Comparison of ENCODE assay signal across 7 mouse cellular contexts in genomic region chr17:34029150-34029889, GRCm38 (mm10). TPM values are rescaled to one million over a fixed set of nuclear protein-coding genes. Genes with fewer than 3 reads are reported as not detected.
DNase-seq lines count a peak whose midpoint lies in the region; ATAC-seq and TF ChIP-seq lines count a peak whose summit lies in the region.

No protein-coding gene starts in this region.

- H3K36me3 ChIP-seq in kidney, postnatal 0 days (ENCODE audit: insufficient read depth, low read length): peaks cover 21% of the 10 kb centered on the region
- peaks cover 25% of the 10 kb centered on the region for H3K36me3 ChIP-seq in embryonic facial prominence, embryonic 15.5 days
- peaks cover 17% of the 10 kb centered on the region for H3K36me3 ChIP-seq in hindbrain, embryonic 15.5 days
- peaks cover 16% of the 10 kb centered on the region for H3K36me3 ChIP-seq in midbrain, postnatal 0 days (ENCODE audit: insufficient read depth, low read length)

- H3K9ac ChIP-seq in kidney, postnatal 0 days (ENCODE audit: low read depth, low read length): peak overlapping the region; percentile 91; the same call in 1 of the 2 replicates
- H3K9ac ChIP-seq in embryonic facial prominence, embryonic 15.5 days: peak overlapping the region; percentile 97; the same call in 1 of the 2 replicates
- no peak overlapping the region for H3K9ac ChIP-seq in hindbrain, embryonic 15.5 days
- peak overlapping the region; percentile 96; the same call in 1 of the 2 replicates for H3K9ac ChIP-seq in midbrain, postnatal 0 days (replicated peaks; ENCODE audit: low read length, poor library complexity, severe bottlenecking)

- no peaks in the 10 kb centered on the region for H3K9me3 ChIP-seq in kidney, postnatal 0 days (replicated peaks; ENCODE audit: low read length)
- H3K9me3 ChIP-seq in embryonic facial prominence, embryonic 15.5 days (replicated peaks): no peaks in the 10 kb centered on the region
- no peaks in the 10 kb centered on the region for H3K9me3 ChIP-seq in hindbrain, embryonic 15.5 days
- no peaks in the 10 kb centered on the region for H3K9me3 ChIP-seq in midbrain, postnatal 0 days (ENCODE audit: low read length)

- DNase-seq in kidney, postnatal 0 days (ENCODE audit: low spot score): no peak
- no peak for DNase-seq in kidney, postnatal 14 days
- no peak for DNase-seq in midbrain, postnatal 0 days (ENCODE audit: low spot score)
- DNase-seq in left cerebral cortex, postnatal 25 days (ENCODE audit: low spot score in 2 of 2): no peak
- DNase-seq in frontal cortex, postnatal 36 days (ENCODE audit: low spot score in 2 of 2): no peak

- peaks cover 36% of the 10 kb centered on the region for H3K4me1 ChIP-seq in kidney, postnatal 0 days (replicated peaks; ENCODE audit: insufficient read depth, low read length)
- H3K4me1 ChIP-seq in embryonic facial prominence, embryonic 15.5 days: peaks cover 75% of the 10 kb centered on the region
- peaks cover 79% of the 10 kb centered on the region for H3K4me1 ChIP-seq in hindbrain, embryonic 15.5 days (replicated peaks)
- H3K4me1 ChIP-seq in midbrain, postnatal 0 days (ENCODE audit: insufficient read depth, low read length): peaks cover 37% of the 10 kb centered on the region

- 0 out of 2 replicates have a peak overlapping the region, but pooled peaks have one; percentile 50 for H3K4me3 ChIP-seq in kidney, postnatal 0 days (replicated peaks; ENCODE audit: low read depth, low read length)
- H3K4me3 ChIP-seq in embryonic facial prominence, embryonic 15.5 days (replicated peaks): peak overlapping the region; percentile 72
- peak overlapping the region; percentile 64; the same call in 1 of the 2 replicates for H3K4me3 ChIP-seq in hindbrain, embryonic 15.5 days
- H3K4me3 ChIP-seq in midbrain, postnatal 0 days (ENCODE audit: low read depth, low read length): no peak overlapping the region

- TF ChIP-seq CTCF in kidney, postnatal 0 days (IDR thresholded peaks at IDR 0.05; ENCODE audit: low read depth): no peak
- no peak for TF ChIP-seq CTCF in midbrain, postnatal 0 days (IDR thresholded peaks at IDR 0.05)

- 86% methylated on average over 18 of the region's 18 CpGs for WGBS in kidney, postnatal 0 days
- 85% methylated on average over 18 of the region's 18 CpGs for WGBS in embryonic facial prominence, embryonic 15.5 days
- 89% methylated on average over 18 of the region's 18 CpGs for WGBS in hindbrain, embryonic 15.5 days
- WGBS in midbrain, postnatal 0 days: 80% methylated on average over 18 of the region's 18 CpGs

- H3K27me3 ChIP-seq in kidney, postnatal 0 days (ENCODE audit: insufficient read depth, low read length): no peaks in the 10 kb centered on the region
- no peaks in the 10 kb centered on the region for H3K27me3 ChIP-seq in embryonic facial prominence, embryonic 15.5 days
- H3K27me3 ChIP-seq in hindbrain, embryonic 15.5 days: no peaks in the 10 kb centered on the region
- no peaks in the 10 kb centered on the region for H3K27me3 ChIP-seq in midbrain, postnatal 0 days (ENCODE audit: insufficient read depth, low read length)

- no peak overlapping the region for H3K27ac ChIP-seq in kidney, postnatal 0 days
- H3K27ac ChIP-seq in embryonic facial prominence, embryonic 15.5 days (replicated peaks): no peak overlapping the region
- no peak overlapping the region for H3K27ac ChIP-seq in hindbrain, embryonic 15.5 days (replicated peaks)
- no peak overlapping the region for H3K27ac ChIP-seq in midbrain, postnatal 0 days (ENCODE audit: low read depth, low read length)

- intact Hi-C loops in left cerebral cortex, postnatal 25 days (cut with DNase I): no loop called here

- no peak for ATAC-seq in kidney, postnatal 0 days (replicated peaks; ENCODE audit: low FRiP score, low read depth)
- no peak for ATAC-seq in embryonic facial prominence, embryonic 15.5 days (ENCODE audit: insufficient number of reproducible peaks, low FRiP score, low TSS enrichment, low read depth)
- ATAC-seq in hindbrain, embryonic 15.5 days (ENCODE audit: low FRiP score, low read depth): no peak
- no peak for ATAC-seq in midbrain, postnatal 0 days (ENCODE audit: low FRiP score)

- H3K4me2 ChIP-seq in kidney, postnatal 0 days (ENCODE audit: low read length): peak overlapping the region; percentile 70
- peak overlapping the region; percentile 94 for H3K4me2 ChIP-seq in embryonic facial prominence, embryonic 15.5 days (replicated peaks)
- H3K4me2 ChIP-seq in hindbrain, embryonic 15.5 days: peak overlapping the region; percentile 96
- H3K4me2 ChIP-seq in midbrain, postnatal 0 days (ENCODE audit: low read depth, low read length, poor library complexity, severe bottlenecking): peak overlapping the region; percentile 97

RNA-seq across cellular contexts. Expression of gene H2-Ke6, which starts 1.5 kb away (rescaled TPM):
- 64.9 and 65.7 TPM in 2 replicates for polyA plus RNA-seq in kidney, postnatal 0 days (2015; fragmentation: Nextera tagmentation; extraction: Ambion mirVana)
- polyA plus RNA-seq in embryonic facial prominence, embryonic 15.5 days (2015; fragmentation: Nextera tagmentation; extraction: Ambion mirVana): 54.1 and 57.4 TPM in 2 replicates
- polyA plus RNA-seq in hindbrain, embryonic 15.5 days (2015; fragmentation: Nextera tagmentation; extraction: Ambion mirVana): 64.8 and 71.9 TPM in 2 replicates
- total RNA-seq in midbrain, postnatal 0 days (2014; rRNA removed): 58.4 and 67.6 TPM in 2 replicates
- 53.6 and 54.7 TPM in 2 replicates for polyA plus RNA-seq in midbrain, postnatal 0 days (2015; fragmentation: Nextera tagmentation; extraction: Ambion mirVana)
- 10 to 100 TPM; 33.3 to 35.1 TPM for total RNA-seq in left cerebral cortex, postnatal 25 days (2021)

RNA-seq across cellular contexts. Expression of gene Slc39a7, which starts 2.2 kb away (rescaled TPM):
- polyA plus RNA-seq in kidney, postnatal 0 days (2015; fragmentation: Nextera tagmentation; extraction: Ambion mirVana): 149 and 165 TPM in 2 replicates
- polyA plus RNA-seq in embryonic facial prominence, embryonic 15.5 days (2015; fragmentation: Nextera tagmentation; extraction: Ambion mirVana): 229 and 234 TPM in 2 replicates
- polyA plus RNA-seq in hindbrain, embryonic 15.5 days (2015; fragmentation: Nextera tagmentation; extraction: Ambion mirVana): 166 and 176 TPM in 2 replicates
- 170 and 229 TPM in 2 replicates for total RNA-seq in midbrain, postnatal 0 days (2014; rRNA removed)
- 152 and 156 TPM in 2 replicates for polyA plus RNA-seq in midbrain, postnatal 0 days (2015; fragmentation: Nextera tagmentation; extraction: Ambion mirVana)
- 10 to 100 TPM; 96.2 to 98.6 TPM for total RNA-seq in left cerebral cortex, postnatal 25 days (2021)

RNA-seq across cellular contexts. Expression of gene Rxrb, which starts 2.3 kb away (rescaled TPM):
- polyA plus RNA-seq in kidney, postnatal 0 days (2015; fragmentation: Nextera tagmentation; extraction: Ambion mirVana): 42.3 and 46.1 TPM in 2 replicates
- polyA plus RNA-seq in embryonic facial prominence, embryonic 15.5 days (2015; fragmentation: Nextera tagmentation; extraction: Ambion mirVana): 53.0 and 54.6 TPM in 2 replicates
- polyA plus RNA-seq in hindbrain, embryonic 15.5 days (2015; fragmentation: Nextera tagmentation; extraction: Ambion mirVana): 57.8 and 61.1 TPM in 2 replicates
- 53.6 and 61.2 TPM in 2 replicates for total RNA-seq in midbrain, postnatal 0 days (2014; rRNA removed)
- 52.7 and 53.7 TPM in 2 replicates for polyA plus RNA-seq in midbrain, postnatal 0 days (2015; fragmentation: Nextera tagmentation; extraction: Ambion mirVana)
- total RNA-seq in left cerebral cortex, postnatal 25 days (2021): 10 to 100 TPM; 79.5 to 83.1 TPM

RNA-seq across cellular contexts. Expression of gene Ring1, which starts 4.8 kb away (rescaled TPM):
- 17.9 and 23.3 TPM in 2 replicates for polyA plus RNA-seq in kidney, postnatal 0 days (2015; fragmentation: Nextera tagmentation; extraction: Ambion mirVana)
- 26.0 and 26.9 TPM in 2 replicates for polyA plus RNA-seq in embryonic facial prominence, embryonic 15.5 days (2015; fragmentation: Nextera tagmentation; extraction: Ambion mirVana)
- polyA plus RNA-seq in hindbrain, embryonic 15.5 days (2015; fragmentation: Nextera tagmentation; extraction: Ambion mirVana): 22.1 and 24.9 TPM in 2 replicates
- total RNA-seq in midbrain, postnatal 0 days (2014; rRNA removed): 19.5 and 23.4 TPM in 2 replicates
- 17.3 and 19.5 TPM in 2 replicates for polyA plus RNA-seq in midbrain, postnatal 0 days (2015; fragmentation: Nextera tagmentation; extraction: Ambion mirVana)
- total RNA-seq in left cerebral cortex, postnatal 25 days (2021): 10 to 100 TPM; 28.4 to 32.2 TPM

RNA-seq across cellular contexts. Expression of gene Col11a2, which starts 9.9 kb away (rescaled TPM):
- 1.4 and 1.6 TPM in 2 replicates for polyA plus RNA-seq in kidney, postnatal 0 days (2015; fragmentation: Nextera tagmentation; extraction: Ambion mirVana)
- 53.2 and 64.3 TPM in 2 replicates for polyA plus RNA-seq in embryonic facial prominence, embryonic 15.5 days (2015; fragmentation: Nextera tagmentation; extraction: Ambion mirVana)
- 4.5 and 5.4 TPM in 2 replicates for polyA plus RNA-seq in hindbrain, embryonic 15.5 days (2015; fragmentation: Nextera tagmentation; extraction: Ambion mirVana)
- 17.9 and 24.3 TPM in 2 replicates for total RNA-seq in midbrain, postnatal 0 days (2014; rRNA removed)
- 4.1 and 4.6 TPM in 2 replicates for polyA plus RNA-seq in midbrain, postnatal 0 days (2015; fragmentation: Nextera tagmentation; extraction: Ambion mirVana)
- 10 to 100 TPM; 14.1 to 14.6 TPM for total RNA-seq in left cerebral cortex, postnatal 25 days (2021)
